Mouse (Mus musculus): ENCODE data around the gene Fkbpl. TPM values are rescaled to one million over a fixed set of nuclear protein-coding genes. Genes with fewer than 3 reads are reported as not detected.

Gene Fkbpl
- polyA plus RNA-seq, 1 experiment from 2014 or later = 17.1 TPM

DNA sequence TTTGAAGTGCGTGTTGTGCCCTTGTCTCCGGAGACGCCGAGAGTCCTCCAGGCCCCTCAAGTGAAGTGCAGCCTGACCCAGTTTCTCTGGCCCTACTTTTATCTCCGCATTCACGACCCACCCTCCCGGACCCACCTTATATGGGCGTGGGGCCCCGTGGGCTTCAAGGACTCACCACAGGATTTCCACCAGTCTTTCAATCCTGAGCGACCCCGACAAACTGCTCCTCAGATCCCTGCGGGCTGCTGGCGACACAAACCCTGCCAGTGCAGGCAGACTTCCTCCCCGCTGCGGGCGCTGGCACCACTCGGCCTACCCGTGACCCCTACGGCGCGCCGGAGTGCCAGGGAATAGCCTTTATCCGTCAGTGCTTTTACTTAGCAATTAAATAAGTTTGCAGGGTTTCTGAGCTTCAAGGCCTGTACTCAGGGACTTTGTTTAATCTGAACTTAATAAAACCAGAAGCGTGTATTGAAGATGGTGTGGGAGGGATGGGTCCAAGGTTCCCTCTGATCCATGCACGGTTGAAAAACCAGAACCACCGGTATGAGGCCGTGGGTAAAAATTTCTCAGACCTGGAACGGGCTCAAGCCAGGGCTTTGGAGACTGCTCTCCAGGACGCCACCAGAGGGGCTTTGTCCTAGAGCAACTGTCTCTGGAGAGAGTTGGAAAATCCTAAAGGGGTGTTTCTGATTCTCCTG lies 16.5 kb upstream of the Fkbpl start, which contains the start of gene Ppt2:
TSS of gene Ppt2 (minus strand) at position 568 of the 701 bp plus-strand sequence.
- 7% methylated on average over 29 of the region's 29 CpGs for WGBS
- Histone ChIP-seq H3K4me3 (peak within 1 kb of the TSS; percentile 74), H3K27ac (replicated peaks) (peak within 1 kb of the TSS; percentile 94), H3K9ac (peak within 1 kb of the TSS; percentile 80), H3K9me3 (no peaks in the 10 kb centered on the region), H3K4me1 (replicated peaks) (peaks cover 61% of the 10 kb centered on the region), H3K27me3 (peaks cover 36% of the 10 kb centered on the region), H3K4me2 (peak within 1 kb of the TSS; percentile 75), H3K36me3 (peaks cover 13% of the 10 kb centered on the region)
- peak; percentile 6; the same call in 1 of the 2 replicates for ATAC-seq (ENCODE audit: low read depth)

DNA sequence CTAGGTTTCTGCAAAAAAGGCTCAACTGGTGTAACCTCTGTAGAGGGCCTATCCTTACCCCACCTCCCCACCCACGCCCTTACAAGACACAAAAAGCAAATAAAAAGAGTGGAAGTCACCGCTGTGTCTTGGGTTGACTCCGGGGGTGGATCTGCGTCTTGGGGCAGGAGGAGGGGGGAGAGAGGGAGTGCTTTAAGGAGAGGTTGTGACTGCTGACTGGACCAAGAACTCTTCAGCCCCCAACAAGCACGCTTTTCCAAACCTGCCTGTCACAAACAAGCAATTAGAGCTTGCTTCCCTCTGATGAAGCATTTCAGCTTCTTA lies 16.0 kb upstream of the Fkbpl start:
- peak overlapping the region; percentile 74 for H3K4me3 ChIP-seq
- peaks cover 8% of the 10 kb centered on the region; the same call in 1 of the 2 replicates for H3K36me3 ChIP-seq
- 18% methylated on average over 5 of the region's 5 CpGs for WGBS
- no peak for ATAC-seq (ENCODE audit: low read depth)
- no peaks in the 10 kb centered on the region for H3K9me3 ChIP-seq
- H3K27ac ChIP-seq (replicated peaks) = peak overlapping the region; percentile 94
- H3K4me2 ChIP-seq = peak overlapping the region; percentile 75
- peak overlapping the region; percentile 80 for H3K9ac ChIP-seq
- H3K4me1 ChIP-seq (replicated peaks) = peaks cover 61% of the 10 kb centered on the region
- H3K27me3 ChIP-seq = peaks cover 41% of the 10 kb centered on the region

DNA sequence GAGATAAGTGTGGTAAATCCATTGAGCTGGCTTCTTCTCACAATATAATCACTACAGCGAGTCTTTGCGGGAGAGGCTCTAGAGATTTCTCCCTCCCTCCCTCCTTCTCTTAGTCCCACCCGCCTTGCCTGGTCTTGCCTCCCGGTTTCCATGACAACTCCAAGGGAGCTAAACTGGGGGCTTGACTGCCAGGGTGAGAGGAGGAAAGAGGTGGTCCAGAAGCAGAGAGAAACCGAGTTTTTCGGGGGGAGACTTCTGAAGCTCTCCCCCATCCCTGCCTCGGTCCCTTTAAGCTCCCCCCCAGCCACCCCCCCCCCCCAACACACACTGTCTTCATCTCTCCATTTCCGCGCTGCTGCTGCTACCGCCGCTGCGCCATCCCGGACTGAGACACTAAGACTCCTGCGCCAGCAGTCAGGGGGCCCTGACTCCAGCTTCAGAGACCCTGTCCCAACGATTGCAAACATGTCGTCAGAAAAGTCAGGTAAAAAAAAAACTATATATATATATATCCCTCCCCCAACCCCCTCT lies 15.3 kb upstream of the Fkbpl start, which contains the start of gene Prrt1:
TSS of gene Prrt1 (plus strand) at position 313 of the 531 bp plus-strand sequence.
- H3K9ac ChIP-seq = peak within 1 kb of the TSS; percentile 80
- peak within 1 kb of the TSS; percentile 75 for H3K4me2 ChIP-seq
- peak; percentile 19; the same call in 1 of the 2 replicates for ATAC-seq (ENCODE audit: low read depth)
- H3K36me3 ChIP-seq = peaks cover 5% of the 10 kb centered on the region; the same call in 1 of the 2 replicates
- H3K4me3 ChIP-seq = peak within 1 kb of the TSS; percentile 74
- peaks cover 47% of the 10 kb centered on the region for H3K27me3 ChIP-seq
- H3K9me3 ChIP-seq = no peaks in the 10 kb centered on the region
- WGBS = 2% methylated on average over 16 of the region's 16 CpGs
- H3K27ac ChIP-seq (replicated peaks) = peak within 1 kb of the TSS; percentile 94
- H3K4me1 ChIP-seq (replicated peaks) = peaks cover 61% of the 10 kb centered on the region

DNA sequence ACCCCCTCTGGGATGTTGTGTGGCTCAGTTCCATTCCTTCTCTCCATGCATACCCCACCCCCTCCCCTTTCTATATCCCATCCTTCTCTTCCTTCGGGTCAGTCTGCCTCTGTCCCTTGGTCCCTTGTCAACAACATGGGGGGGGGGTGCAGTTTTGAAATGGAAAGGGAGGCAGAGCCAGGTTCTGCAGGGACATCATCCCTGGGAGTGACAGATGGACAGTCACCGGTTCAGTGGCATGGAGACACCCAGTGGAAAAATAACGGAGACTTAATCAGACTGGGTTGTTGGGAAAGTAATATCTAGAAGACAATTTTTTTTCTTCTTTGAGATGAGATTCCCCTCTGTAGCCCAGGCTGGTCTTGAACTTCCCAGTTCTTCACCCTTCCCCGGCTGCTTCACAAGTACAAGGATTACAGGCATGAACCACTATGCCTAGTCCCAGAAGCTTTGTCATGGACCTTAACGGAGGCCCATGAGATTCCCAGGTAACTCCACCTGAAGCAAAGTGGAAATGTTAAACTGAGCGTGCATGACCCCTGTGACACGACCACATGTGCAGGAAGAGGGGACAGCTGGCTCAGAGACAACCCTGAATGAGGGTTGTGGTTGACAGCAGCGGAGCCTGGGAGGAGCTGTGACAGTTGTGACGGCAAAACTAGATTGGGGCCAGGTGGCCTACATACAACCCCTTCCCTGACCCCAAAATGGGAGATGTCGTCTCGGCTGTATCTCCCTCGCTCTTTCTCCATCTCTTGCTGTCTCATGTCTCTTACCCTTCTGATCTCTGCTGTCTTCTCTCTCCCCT lies 14.6 kb upstream of the Fkbpl start:
- Histone ChIP-seq H3K4me1 (replicated peaks) (peaks cover 61% of the 10 kb centered on the region), H3K4me2 (peak overlapping the region; percentile 75), H3K36me3 (peaks cover 4% of the 10 kb centered on the region; the same call in 1 of the 2 replicates), H3K27ac (replicated peaks) (0 out of 2 replicates have a peak overlapping the region, but pooled peaks have one; percentile 94), H3K27me3 (peaks cover 47% of the 10 kb centered on the region), H3K9ac (peak overlapping the region; percentile 80), H3K9me3 (no peaks in the 10 kb centered on the region), H3K4me3 (peak overlapping the region; percentile 74)
- WGBS = 17% methylated on average over 12 of the region's 12 CpGs
- no peak for ATAC-seq (ENCODE audit: low read depth)

DNA sequence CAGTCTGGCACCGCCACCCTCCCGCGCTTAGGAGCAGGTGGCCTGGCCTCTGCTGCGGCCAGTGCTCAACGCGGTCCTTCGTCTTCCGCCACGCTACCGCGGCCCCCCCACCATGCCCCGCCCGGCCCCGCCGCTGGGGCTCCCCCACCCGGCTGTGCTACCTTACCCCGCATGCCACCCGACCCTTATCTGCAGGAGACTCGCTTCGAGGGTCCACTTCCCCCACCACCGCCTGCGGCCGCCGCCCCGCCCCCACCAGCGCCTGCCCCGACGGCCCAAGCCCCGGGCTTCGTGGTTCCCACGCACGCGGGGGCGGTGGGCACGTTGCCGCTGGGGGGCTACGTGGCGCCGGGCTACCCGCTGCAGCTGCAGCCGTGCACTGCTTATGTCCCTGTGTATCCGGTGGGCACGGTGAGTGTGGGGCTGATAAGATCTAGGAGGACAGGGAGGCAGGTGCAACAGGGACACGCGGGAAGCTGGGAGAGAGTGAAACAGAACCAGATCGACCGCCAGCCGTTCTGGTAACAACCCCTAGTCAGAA lies 13.7 kb upstream of the Fkbpl start:
- peak overlapping the region; percentile 55 for H3K9ac ChIP-seq
- ATAC-seq (ENCODE audit: low read depth) = no peak
- no peak overlapping the region for H3K27ac ChIP-seq (replicated peaks)
- no peaks in the 10 kb centered on the region for H3K9me3 ChIP-seq
- peaks cover 58% of the 10 kb centered on the region for H3K4me1 ChIP-seq (replicated peaks)
- H3K36me3 ChIP-seq = no peaks in the 10 kb centered on the region
- peaks cover 47% of the 10 kb centered on the region for H3K27me3 ChIP-seq
- peak overlapping the region; percentile 74 for H3K4me3 ChIP-seq
- peak overlapping the region; percentile 75 for H3K4me2 ChIP-seq
- 3% methylated on average over 42 of the region's 48 CpGs for WGBS

DNA sequence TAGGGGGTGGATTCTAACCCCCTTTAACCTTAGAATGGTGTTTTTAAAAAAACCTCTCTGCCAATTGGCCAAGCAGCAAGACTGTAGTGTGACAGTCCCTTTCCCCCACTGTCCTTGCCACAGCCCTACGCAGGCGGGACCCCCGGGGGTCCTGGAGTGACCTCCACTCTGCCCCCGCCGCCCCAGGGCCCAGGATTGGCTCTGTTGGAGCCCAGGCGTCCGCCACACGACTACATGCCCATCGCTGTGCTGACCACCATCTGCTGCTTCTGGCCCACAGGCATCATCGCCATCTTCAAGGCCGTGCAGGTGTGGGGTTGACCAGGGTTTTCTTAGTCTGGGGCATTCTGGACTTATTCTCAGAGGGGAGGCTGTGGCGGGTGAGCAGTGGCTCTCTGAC lies 12.9 kb upstream of the Fkbpl start:
- no peak for ATAC-seq (ENCODE audit: low read depth)
- Histone ChIP-seq H3K27ac (replicated peaks) (no peak overlapping the region), H3K27me3 (peaks cover 47% of the 10 kb centered on the region), H3K4me2 (peak overlapping the region; percentile 75), H3K36me3 (no peaks in the 10 kb centered on the region), H3K4me3 (peak overlapping the region; percentile 74), H3K9ac (peak overlapping the region; percentile 67), H3K9me3 (no peaks in the 10 kb centered on the region), H3K4me1 (replicated peaks) (peaks cover 50% of the 10 kb centered on the region)
- WGBS = 3% methylated on average over 12 of the region's 12 CpGs

DNA sequence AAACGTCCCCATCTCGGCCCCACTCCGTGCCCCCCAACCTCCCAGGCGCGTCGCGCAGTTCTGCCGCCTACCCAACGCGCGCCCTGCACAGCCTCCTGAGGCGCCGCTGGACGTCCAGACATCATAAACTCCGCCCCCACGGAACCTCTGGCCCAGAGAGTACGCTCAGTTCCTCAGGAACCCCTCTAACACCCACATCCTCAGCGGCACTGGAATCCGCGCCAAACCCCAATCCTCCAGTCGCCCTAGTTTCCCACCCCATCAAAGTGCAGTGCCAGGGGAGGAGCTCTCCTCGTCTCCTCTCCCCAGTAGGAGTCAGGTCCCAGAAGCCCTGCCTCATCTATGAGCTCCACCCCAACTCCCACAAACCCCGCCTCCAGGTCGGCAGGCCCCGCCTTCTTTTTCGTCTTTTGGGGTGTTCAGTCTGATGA lies 12.3 kb upstream of the Fkbpl start:
- peak overlapping the region; percentile 75 for H3K4me2 ChIP-seq
- peak overlapping the region; percentile 67 for H3K9ac ChIP-seq
- no peak for ATAC-seq (ENCODE audit: low read depth)
- WGBS = 1% methylated on average over 26 of the region's 26 CpGs
- no peak overlapping the region for H3K27ac ChIP-seq (replicated peaks)
- peak overlapping the region; percentile 74 for H3K4me3 ChIP-seq
- peaks cover 49% of the 10 kb centered on the region for H3K4me1 ChIP-seq (replicated peaks)
- H3K27me3 ChIP-seq = peaks cover 51% of the 10 kb centered on the region
- no peaks in the 10 kb centered on the region for H3K9me3 ChIP-seq
- no peaks in the 10 kb centered on the region for H3K36me3 ChIP-seq

DNA sequence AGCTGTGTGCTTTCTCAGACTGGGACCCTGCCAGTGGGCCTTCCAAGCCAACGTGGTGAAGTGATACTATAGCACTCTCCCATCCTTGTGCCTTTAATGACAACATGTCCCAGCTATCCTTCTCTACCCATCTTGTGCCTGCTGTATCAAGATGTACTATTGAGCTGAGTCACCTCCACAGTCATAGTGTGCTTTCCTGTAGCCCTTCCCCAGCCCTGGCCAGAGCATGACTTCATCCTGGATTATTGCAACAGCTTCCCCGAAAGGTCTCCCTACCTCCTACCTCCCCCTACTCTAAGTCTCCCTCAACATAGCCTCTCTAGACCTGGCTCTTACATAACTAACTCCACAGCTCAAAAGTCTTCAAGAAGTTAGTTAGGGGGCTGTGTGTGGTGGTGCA lies 8.9 kb upstream of the Fkbpl start:
- no peaks in the 10 kb centered on the region for H3K36me3 ChIP-seq
- H3K27ac ChIP-seq (replicated peaks) = no peak overlapping the region
- H3K9me3 ChIP-seq = no peaks in the 10 kb centered on the region
- H3K9ac ChIP-seq = no peak overlapping the region
- H3K4me3 ChIP-seq = no peak overlapping the region
- H3K4me1 ChIP-seq (replicated peaks) = peaks cover 27% of the 10 kb centered on the region
- ATAC-seq (ENCODE audit: low read depth) = no peak
- WGBS = 72% methylated on average over 2 of the region's 2 CpGs
- no peak overlapping the region for H3K4me2 ChIP-seq
- peaks cover 39% of the 10 kb centered on the region for H3K27me3 ChIP-seq

DNA sequence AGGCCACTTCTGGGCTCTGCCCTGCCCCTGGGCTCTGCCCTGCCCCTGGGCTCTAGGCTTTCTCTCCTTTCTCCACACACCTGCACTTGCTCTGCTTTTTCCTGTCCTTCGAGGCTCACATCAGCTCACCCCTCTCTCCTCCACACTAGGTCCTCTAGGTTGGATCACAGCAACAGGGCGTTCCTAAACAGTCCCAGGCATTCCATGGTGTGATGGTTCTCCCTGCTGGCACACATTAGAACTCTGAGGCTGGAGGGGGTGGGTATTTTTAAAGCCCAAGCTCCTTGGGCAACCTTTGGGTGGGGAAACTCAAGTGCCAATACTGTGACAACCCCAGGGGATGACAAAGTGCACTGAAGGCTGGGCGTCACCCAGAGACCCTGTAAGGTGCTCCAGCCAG lies 7.1 kb upstream of the Fkbpl start:
- 67% methylated on average over 3 of the region's 3 CpGs for WGBS
- Histone ChIP-seq H3K9ac (no peak overlapping the region), H3K36me3 (no peaks in the 10 kb centered on the region), H3K4me2 (no peak overlapping the region), H3K4me1 (replicated peaks) (peaks cover 17% of the 10 kb centered on the region), H3K4me3 (no peak overlapping the region), H3K27me3 (peaks cover 21% of the 10 kb centered on the region), H3K9me3 (no peaks in the 10 kb centered on the region), H3K27ac (replicated peaks) (no peak overlapping the region)
- ATAC-seq (ENCODE audit: low read depth) = no peak

DNA sequence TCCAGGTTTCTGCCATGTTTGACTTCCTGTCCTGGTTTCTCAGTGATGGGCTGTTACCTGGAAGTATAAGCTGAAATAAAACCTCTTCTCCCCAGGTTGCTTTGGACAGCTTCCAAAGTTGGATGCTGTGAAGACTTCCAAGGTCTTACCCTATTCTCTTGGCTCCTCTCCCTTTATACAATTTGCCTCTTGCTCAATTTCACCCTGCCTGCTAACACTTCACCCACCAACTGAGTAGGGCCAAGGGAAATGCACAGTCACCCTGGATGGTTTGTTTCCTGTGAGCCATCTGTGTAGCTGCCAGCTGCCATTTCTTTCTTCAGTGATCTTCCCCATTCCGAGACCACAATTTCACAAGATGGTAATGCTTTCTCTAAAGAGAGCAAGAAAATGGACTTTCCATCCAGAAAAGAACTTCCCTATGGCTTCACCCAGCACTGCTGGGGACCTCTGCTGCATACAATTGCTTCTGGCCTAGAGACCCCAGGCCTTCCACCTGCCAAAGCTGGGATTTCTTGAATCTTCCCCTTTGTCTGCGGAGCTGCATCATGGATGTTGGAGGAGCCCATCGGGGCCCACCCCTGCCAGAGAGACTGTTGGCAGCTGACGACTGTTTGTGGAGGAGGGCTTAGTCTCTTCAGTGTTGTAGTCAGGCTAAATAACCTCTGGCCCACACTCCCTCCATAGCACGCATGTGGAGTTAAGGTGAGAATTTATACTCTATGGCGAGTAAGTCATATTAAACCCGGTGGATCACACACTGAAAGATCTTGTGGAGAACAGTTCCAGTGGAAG lies 4.9 kb upstream of the Fkbpl start:
- no peak for ATAC-seq (ENCODE audit: low read depth)
- no peaks in the 10 kb centered on the region for H3K36me3 ChIP-seq
- H3K27me3 ChIP-seq = peaks cover 4% of the 10 kb centered on the region; the same call in 1 of the 2 replicates
- no peaks in the 10 kb centered on the region for H3K9me3 ChIP-seq
- peaks cover 21% of the 10 kb centered on the region for H3K4me1 ChIP-seq (replicated peaks)
- H3K4me3 ChIP-seq = no peak overlapping the region
- H3K9ac ChIP-seq = no peak overlapping the region
- no peak overlapping the region for H3K27ac ChIP-seq (replicated peaks)
- 87% methylated on average over 7 of the region's 7 CpGs for WGBS
- no peak overlapping the region for H3K4me2 ChIP-seq
